Mouse (Mus musculus): ENCODE data around the gene Plekhh3.
A peak's percentile ranks its signal among the peaks of the same experiment; 100 is the strongest.

The Plekhh3 gene

DNA sequence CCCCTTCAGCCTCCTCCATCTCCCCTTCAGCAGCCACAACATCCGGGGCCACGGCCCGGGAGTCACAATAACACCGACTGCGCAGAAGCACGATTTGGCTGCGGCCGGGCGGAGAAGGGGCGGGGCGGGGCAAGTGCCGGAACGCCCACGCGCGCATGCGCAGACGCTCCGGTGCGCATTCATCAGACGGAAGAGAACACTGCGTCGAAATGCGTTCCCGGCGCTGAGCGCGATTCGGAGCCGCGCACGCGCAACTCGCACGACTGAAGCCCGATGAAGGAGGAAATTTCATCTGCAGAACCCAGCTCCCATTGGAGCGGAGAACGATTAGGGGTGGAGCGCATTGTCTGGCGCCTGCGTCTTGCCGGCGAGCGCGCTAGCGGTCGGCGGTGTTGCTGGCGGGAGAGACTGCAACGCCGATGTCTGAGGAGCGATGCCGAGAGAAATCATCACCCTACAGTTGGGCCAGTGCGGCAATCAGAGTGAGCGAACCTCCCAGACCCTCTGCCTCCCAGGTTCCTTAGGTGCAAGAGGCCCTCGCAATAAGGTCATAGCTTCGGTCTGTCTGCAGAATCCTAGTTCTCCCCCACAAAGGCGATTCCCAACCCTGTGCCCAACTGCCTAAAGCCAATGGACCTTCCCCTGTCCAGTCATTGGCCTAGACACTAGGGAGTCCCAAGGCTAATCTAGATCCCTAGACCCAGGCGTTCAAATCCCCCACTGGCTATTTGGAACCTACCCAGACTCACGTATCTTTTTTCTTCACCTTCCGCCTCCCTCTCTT lies 51.2 kb downstream of the Plekhh3 start, which contains the start of the genes Retreg3 and Tubg1:
TSS of gene Retreg3 (minus strand) at position 133 of the 784 bp plus-strand sequence.
TSS of gene Tubg1 (plus strand) at position 178 of the 784 bp plus-strand sequence.
- peak; percentile 99 for DNase-seq (ENCODE audit: low read depth)

DNA sequence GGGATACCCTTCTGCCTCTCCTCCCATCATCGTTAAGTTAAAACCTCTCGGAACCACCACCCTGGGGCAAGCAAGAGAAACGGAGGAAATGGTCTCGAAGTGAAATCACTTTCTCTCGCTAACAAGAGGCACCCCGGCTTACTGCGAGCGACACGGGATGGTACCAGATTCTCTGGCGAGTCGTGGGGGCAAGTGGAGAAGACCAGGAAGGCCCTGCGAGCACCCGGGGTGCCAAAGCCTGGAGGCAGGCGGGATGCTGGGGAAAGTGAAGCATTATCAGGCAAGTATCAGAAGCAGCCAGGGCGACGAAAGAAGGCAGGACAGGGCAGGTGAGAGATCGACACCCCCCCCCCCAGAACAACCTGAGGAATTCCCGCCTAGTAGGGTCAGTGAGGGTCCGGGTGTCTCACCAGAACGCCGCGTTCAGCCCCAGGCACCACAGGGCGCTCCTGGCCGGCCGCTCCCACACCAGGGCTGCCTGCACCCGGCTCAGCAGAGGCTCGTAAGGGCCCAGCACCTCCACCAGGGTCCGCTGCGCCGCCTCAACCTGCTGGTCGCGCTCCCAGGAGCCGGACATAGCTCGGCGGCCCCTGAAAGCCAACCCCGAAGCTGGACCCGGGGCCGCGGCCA lies 51.9 kb downstream of the Plekhh3 start:
- no peak for DNase-seq (ENCODE audit: low read depth)

DNA sequence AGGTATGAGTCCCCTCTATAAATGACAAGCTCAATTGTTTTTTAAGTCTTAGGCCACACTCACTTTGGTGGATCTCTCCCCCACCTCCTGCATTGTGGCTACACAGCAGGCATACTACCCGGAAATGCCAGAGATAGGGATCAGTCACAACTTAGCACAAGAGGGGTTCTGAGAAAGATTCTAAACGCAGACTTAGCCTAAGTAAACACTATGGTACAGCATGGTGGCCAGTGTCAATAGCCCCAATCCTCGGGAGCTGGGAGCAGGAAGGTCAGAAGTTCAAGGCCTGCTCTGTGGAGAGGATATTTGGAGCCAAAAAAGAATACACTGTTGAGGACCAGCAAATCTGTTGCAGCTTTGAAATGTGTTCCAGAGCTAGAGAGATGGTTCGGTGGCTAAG lies 53.0 kb downstream of the Plekhh3 start:
- DNase-seq (ENCODE audit: low read depth) = peak; percentile 61

DNA sequence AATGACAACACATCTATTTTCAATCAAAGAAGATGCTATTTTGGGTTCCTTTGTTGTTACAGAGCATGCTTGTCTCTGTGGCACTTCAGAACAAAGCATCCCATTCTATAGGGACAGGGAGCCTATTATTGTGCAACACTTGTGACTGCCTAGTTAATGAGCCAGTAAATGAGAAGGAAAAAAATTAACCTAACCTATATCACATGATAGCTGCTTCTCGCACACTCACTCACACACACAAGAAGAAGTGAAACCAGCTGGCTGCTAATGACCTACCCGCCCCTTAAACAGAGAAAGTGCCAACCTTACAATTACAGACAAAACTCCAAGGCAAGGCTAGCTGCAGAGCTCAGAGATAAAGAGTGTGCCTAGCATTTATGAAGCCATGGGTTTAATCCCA lies 55.6 kb downstream of the Plekhh3 start:
- DNase-seq (ENCODE audit: low read depth) = no peak
